Mouse (Mus musculus) ovary, postnatal 10 days (tissue): ENCODE measurements around the gene Top2a.
A peak's percentile ranks its signal among the peaks of the same experiment; 100 is the strongest.
"Not testable (repeated sequence)": the region's sequence is repeated elsewhere in the genome, so short reads cannot be mapped to it uniquely, and the experiment has no call there.

ENCODE experiments used
- DNase-seq: peaks from one replicate; pipeline ENCODE4 v3.0.0; 2022; ENCODE audit warnings: low spot score

Top2a gene

DNA sequence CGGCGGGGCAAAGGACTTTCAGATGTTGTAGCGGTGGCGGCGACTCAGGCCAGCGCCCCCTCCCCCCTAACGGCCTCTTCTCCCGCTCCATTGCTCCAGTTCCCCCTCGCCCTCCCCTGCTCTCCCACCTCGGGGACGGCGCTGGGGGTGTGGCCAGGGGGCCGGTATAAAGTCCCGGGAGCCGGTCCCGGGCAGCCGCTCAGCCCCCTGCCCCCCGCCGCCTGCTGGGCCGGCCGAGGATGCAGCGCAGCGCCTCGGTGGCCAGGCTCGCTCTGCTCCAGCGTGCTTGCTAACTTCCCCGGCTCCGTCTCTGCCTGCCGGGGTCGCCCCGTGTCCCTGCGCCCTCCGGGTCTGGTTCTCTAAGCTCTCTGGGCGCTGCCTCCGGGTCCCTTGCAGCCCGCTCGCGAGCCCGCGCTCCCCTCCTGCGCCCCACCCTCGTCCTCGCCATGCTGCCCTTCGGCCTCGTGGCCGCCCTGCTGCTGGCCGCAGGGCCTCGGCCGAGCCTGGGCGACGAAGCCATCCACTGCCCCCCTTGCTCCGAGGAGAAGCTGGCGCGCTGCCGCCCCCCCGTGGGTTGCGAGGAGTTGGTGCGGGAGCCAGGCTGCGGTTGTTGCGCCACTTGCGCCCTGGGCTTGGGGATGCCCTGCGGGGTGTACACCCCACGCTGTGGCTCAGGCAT, 17.2 kb upstream of the Top2a start, which contains the start of gene Igfbp4:
Igfbp4 (plus strand) TSS at position 194 of the 679 bp plus-strand sequence.
- peak; percentile 70 for DNase-seq

- DNase-seq: no peak
Measured at GRCm38 (mm10) chr11:99040346-99040974, 16.5 kb upstream of the Top2a start.

- peak; percentile 61 for DNase-seq
Measured at GRCm38 (mm10) chr11:99039782-99040181, 15.8 kb upstream of the Top2a start.

DNA sequence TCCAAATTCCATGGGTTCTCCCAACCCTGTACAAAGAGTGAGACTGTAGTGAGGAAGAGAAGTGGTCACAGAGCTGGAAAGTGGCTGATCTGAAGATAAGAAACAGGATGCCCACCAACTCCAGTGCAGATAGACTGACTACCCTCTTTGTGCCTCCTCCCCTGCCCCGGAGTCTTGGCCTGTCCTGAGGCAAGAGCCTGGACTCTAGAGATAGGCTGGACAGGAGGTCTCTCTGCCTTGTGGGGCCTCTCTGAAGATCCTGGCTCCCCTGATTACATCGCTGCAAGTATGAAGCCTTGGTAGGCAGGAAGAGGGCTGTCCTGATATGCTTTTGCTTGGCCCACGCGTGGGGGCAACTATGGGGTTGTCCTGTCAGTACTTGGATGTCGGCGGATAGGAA, 12.3 kb upstream of the Top2a start:
- no peak for DNase-seq

DNA sequence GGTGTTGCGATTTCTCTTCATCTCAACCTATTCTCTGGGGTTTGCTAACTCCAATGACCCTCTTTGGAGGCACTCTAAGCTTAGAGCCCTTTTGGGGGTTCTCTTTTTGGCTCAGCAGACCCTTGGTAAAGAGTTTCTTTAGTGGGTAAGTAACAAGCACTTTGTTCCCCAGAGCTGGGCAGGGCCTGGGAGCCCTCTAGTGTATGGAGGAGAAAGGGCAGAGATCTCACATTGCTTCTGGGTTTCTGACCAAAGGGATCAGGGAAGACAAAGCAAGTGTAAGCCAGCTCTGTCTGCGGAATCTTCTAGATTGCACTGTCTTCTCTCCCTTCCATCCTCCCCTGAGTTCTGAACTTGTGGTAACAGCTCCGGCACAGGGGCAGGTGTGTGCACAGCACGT, 11.4 kb upstream of the Top2a start:
- DNase-seq: no peak

GRCm38 (mm10) chr11:99026899-99027440, 3.0 kb upstream of the Top2a start:
- DNase-seq: no peak

DNA sequence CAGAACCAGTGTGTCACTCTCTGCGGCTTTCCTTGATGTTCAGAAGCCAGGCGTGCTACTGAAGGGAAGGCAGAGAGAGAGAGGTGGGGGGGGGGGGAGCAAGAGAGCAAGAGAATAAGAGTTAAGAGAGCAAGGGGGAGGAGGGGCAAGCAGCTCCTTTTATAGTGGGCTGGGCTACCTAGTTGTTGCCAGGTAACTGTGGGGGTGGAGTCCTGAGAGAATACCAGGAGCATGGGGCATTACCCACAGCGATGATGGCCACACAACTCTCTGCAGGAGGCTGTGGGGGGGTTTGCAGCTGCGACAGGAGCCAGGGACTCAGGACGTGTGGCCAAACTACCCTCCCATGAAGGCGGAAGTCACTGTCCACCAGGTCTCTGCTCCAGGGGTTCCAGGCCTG, 1.9 kb upstream of the Top2a start:
- no peak for DNase-seq

- DNase-seq: no peak
Measured at GRCm38 (mm10) chr11:99024468-99025134, 612 bp upstream of the Top2a start.

GRCm38 (mm10) chr11:99023094-99023493, 895 bp downstream of the Top2a start:
- no peak for DNase-seq

GRCm38 (mm10) chr11:99022384-99022933, 1.5 kb downstream of the Top2a start:
- no peak for DNase-seq

DNA sequence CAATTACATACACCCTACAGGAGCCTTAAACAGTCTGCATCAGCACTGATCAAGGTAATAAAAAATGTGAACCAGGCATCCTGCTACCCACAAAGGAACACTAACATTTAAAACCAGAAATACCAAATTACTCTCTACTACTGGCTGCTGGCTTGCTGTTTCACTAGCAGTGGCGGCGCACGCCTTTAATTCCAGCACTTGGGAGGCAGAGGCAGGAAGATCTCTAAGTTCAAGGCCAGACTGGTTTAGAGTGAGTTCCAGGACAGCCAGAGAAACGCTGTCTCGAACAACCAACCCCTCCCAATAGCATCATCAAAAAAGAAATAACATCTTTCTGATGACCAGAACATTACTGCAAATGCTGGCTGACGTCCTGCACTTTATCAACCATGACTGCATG, 4.1 kb downstream of the Top2a start:
- no peak for DNase-seq

DNA sequence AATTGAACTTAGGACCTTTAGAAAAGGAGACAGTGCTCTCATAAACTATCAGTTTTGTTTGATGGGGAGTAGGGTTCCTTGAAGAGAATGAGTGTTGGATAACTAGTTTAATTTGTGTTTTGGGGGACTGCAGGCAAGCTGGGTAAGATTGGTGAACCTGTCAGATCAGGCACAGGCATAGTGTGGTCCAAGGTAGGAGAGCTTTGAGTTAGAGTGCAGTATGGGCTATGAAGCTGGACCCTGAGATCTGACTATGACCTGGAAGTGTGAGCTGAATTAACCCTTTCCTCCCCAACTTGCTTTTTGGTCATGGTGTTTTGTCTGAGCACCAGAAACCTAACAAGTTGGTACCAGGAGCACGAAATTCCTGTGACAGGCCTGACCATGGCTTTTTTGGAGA, 10.1 kb downstream of the Top2a start:
- DNase-seq: no peak

DNA sequence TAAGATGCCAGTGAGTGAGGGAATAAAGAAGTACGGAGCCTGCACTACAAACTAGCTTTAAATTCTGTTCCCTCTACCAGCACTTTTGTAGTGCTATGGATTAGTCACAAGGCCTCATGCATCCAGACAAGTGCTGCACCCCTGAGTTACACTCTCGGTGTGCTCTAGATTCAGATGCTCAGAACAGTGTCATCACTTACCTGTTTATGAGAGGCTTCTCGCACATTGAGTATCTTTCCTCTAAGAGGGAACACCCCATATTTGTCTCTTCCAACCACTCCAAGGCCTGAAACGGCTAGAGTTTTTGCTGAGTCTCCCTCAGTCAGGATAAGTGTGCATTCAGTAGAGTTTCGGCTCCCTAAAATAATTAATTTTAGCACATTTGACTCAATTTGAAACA, 13.3 kb downstream of the Top2a start:
- DNase-seq: no peak

- no peak for DNase-seq
Measured at GRCm38 (mm10) chr11:99010124-99010523, 13.9 kb downstream of the Top2a start.

DNA sequence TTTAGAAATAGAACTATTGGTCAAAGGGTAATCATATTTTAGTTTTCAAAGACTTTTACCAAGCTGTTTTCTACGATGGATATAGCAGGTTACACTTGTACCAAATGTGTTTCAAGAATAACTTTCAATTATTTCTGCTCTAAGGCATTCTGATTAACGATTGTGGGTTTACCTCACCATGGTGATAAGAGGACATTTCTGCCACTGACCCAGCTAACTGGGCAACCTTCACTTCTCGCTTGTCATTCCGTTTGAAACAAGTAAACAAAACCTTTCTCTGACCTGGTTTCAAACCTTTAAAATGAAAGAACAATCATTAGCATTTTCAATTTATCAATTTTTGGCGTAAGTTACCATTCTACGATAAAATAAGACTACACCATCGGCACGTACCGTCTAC, 17.2 kb downstream of the Top2a start:
- DNase-seq: no peak

GRCm38 (mm10) chr11:98999243-98999642, 24.7 kb downstream of the Top2a start:
- no peak for DNase-seq

DNA sequence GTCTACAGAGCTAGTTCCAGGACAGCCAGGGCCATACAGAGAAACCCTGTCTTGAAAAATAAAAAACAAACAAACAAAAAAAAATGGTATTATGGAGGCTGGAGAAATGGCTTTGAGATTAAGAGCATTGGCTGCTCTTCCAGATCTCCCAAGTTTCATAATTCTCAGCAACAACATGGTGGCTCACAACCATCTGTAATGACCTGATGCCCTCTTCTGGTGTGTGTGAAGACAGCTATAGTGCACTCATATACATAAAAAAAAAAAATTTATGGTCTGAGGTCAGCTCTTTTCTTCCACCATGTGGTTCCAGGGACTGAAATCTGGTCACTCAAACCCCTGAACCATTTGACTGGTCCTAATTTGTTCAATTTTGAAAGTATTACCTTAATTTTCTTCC, 25.2 kb downstream of the Top2a start:
- DNase-seq: no peak

DNA sequence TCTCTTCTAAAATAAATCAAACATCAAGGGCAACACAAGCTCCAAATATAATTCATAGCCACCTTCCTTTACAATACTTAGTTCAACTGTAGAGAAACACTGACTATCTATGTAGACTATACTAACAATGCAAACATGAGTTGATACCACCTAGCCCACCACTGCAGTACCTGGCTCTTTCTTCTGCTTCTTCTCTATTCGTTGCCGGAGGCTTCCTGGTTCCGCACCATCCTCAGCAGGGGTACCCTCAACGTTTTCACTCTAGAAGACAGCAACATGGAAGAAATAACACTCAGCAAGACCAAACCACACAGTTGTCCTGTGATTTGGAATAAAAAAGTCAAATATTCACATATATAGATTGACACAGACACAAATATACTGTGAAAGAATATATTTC, 26.3 kb downstream of the Top2a start:
- no peak for DNase-seq

DNA sequence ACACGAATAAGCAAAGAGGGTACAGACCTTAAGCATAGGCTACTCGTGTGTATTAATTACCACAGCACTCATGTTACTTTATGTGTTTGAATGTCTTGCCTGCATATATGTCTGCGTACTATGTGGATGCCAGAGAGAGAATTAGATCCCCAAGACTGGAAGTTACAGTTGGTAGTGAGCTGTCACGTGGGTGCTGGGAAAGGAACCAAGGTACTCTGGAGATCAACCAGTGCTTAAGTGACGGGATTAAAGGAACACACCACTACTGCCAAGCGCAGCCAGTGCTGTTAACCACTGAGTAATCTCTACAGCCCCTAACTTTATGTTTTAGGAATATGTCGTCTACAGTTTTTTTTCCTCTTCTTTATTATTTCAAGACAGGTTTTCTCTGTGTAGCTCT, 28.0 kb downstream of the Top2a start:
- no peak for DNase-seq

DNA sequence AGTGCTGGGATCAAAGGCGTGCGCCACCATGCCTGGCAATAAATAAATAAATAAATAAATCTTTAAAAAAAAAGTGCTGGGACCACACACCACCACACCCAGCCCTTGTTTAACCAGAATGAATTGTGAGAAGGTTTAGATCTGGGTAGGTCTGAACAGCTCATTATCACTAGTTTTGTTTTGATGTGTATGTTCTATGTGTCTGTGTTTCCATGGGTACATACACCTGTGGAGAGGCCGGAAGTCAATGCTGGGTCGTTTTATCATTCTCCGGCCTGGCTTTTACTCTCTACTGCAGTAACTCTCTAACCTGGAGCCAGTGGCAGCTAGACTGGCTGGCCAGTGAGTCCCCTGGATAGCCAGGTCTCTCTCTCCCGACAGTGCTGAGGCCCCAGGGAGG, 33.1 kb downstream of the Top2a start:
- no peak for DNase-seq

GRCm38 (mm10) chr11:98988260-98988659, 35.7 kb downstream of the Top2a start:
- DNase-seq: not testable (repeated sequence)

DNA sequence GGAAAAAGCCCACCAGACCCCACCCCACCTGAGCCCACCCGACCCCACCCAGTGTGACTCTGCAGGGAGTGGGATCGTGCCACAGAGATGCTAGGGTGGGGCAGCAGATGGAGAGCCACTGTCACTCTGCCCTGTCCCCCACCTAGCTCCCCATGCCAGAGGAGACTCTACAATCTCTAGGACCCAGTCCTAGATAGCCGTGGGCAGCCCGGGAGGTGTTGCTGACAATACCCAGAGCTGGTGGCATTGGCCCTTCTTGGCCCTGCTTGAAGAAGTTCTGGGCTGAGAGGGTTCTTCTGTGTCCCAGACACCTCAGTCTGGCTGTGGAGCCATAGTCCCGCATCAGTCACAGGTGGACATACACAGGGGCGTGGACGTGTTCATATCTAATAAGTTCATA, 38.4 kb downstream of the Top2a start:
- no peak for DNase-seq

DNA sequence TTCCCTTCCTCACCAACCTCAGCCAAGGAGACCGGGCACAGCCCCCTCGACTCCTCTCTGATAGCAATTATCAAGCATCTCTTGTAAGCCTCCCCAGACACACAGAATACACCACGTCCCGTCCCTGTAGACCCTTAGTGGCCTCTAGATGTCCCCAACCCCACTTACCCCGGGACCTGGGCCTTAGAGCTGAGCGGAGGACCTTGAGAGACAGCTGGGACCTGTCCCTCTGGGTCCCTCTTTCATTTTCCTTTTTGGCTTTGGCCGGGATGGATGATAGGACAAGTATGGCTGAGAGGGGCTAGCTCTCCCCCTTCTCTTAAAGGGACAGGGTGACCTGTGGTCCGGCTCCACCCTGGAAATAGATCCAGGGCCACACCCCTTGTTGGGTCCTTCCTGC, 40.4 kb downstream of the Top2a start:
- DNase-seq: no peak
